Mouse (Mus musculus) neural tube, postnatal 0 days (tissue): ENCODE results near the gene Arpin. TPM values are rescaled to one million over a fixed set of nuclear protein-coding genes. Genes with fewer than 3 reads are reported as not detected.

ENCODE experiments used
- microRNA-seq: library from miRNA; unstranded; fragments of <30 nt; microRNA quantifications from one replicate; pipeline ENCODE4, GENCODE M21; 2016
- polyA plus RNA-seq: library from polyadenylated mRNA; unstranded; fragments of >200 nt; fragmentation: Nextera tagmentation; extraction: Ambion mirVana; gene quantifications from 2 replicates; pipeline ENCODE4 v1.2.1, GENCODE M21; 2015

Arpin gene
- polyA plus RNA-seq = 18.3 and 19.0 TPM in 2 replicates

DNA sequence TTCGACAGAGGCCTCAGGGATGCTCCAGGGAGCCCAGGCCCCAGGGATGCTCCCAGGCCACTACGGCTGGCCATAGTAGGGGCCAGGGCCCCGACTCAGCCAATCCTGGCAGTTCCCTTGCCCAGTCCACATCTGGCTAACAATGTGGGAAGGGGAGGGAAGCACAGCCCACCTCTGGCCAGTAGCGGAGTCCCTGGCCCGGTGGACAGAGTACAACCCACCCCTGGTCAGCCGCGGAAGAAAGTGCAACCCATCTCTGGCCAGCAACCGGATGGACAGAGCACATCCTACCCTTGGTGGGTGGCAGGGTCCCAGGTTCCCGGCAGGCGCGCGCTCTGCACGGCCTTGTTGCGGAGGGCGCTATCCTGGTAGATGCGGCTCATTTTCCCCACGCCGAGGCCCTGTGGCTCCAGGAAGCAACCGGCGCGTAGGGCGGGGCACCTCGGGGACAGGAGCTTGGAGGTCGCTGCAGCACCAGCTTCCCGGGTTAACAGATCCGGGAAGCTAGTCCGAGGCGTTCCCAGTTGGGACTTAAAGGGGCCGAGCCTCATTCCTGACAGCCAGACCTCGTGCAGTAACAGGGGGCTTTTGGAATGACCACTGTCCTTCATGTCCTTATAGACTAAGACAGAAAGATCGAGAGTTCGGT lies at the start of gene Arpin:
Gene Arpin, minus strand, starts transcription at position 498 of the 649 bp plus-strand sequence.

DNA sequence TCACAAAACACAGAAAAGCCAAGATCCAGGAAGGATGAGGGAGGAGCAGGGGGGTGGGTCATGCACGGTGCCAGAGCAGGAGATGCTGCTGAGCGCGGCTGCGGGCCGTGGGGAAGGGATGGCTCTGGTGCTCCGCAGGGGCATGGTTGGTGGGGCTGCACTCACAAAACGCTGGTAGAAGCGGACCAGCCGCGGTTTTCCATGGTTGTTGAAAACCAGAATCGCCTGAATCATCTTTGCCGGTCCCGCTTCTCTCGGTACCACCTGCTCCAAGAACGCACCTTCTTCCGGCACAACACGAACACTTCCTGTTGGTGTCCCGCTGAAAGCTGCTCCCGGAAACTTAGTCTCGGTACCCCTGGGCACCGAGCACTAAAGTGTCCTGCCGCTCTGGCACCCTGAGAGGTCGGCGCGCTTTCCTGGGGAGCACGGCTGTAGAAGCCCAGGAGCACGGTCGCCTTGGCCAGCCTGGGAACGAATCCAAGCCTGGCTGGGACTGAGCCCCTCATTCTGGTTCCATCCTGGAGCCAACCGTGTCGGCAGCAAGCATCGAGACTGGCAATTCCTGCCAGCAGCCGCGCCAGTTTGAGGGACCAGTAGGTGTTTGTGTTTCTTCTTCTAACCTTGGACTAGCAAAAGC lies 14.7 kb downstream of the Arpin start, which contains the start of gene Ap3s2:
Gene Ap3s2, minus strand, starts transcription at position 306 of the 640 bp plus-strand sequence.

Small RNA genes within 50 kb of the gene (microRNA-seq; reads per million reads assigned to microRNA genes)
- not detected for gene Gm24541

Other genes starting within 250 kb of the Arpin start
- gene Kif7, start 219.6 kb downstream of the Arpin start, polyA plus RNA-seq = 2.0 and 2.4 TPM in 2 replicates
- 0.51 TPM in 1 of 2 replicates, not detected in the other for gene Plin1, start 202.5 kb downstream of the Arpin start, polyA plus RNA-seq
- 14.9 and 19.5 TPM in 2 replicates for gene Pex11a, start 192.2 kb downstream of the Arpin start, polyA plus RNA-seq
- gene Wdr93, start 192.2 kb downstream of the Arpin start, polyA plus RNA-seq = 0.17 and 0.26 TPM in 2 replicates
- 0.48 TPM in 2 replicates for gene Mesp1, start 141.6 kb downstream of the Arpin start, polyA plus RNA-seq
- 1.2 and 1.3 TPM in 2 replicates for gene Mesp2, start 124.6 kb downstream of the Arpin start, polyA plus RNA-seq
- 5.0 and 6.3 TPM in 2 replicates for gene Anpep, start 74.3 kb downstream of the Arpin start, polyA plus RNA-seq
- gene Ap3s2, start 14.7 kb downstream of the Arpin start, polyA plus RNA-seq = 29.2 and 29.5 TPM in 2 replicates
- gene Zfp710, start 89.5 kb upstream of the Arpin start, polyA plus RNA-seq = 9.2 and 9.5 TPM in 2 replicates
- 138 and 150 TPM in 2 replicates for gene Idh2, start 180.0 kb upstream of the Arpin start, polyA plus RNA-seq